Mouse (Mus musculus): Measurements from ENCODE around the gene Tmem121b. TPM values are rescaled to one million over a fixed set of nuclear protein-coding genes. Genes with fewer than 3 reads are reported as not detected.

Tmem121b gene
- polyA plus RNA-seq, 1 experiment from 2014 or later = 0.17 TPM

- H3K4me3 ChIP-seq = no peak overlapping the region
- H3K4me2 ChIP-seq = no peak overlapping the region
- H3K27ac ChIP-seq = no peak overlapping the region
- H3K27me3 ChIP-seq = no peaks in the 10 kb centered on the region
- no peaks in the 10 kb centered on the region for H3K4me1 ChIP-seq
- ATAC-seq (ENCODE audit: borderline replicate concordance, extremely low read depth, low FRiP score, low TSS enrichment) = no peak
- WGBS = 77% methylated on average over 5 of the region's 5 CpGs
- H3K36me3 ChIP-seq = peaks cover 8% of the 10 kb centered on the region
- no peaks in the 10 kb centered on the region for H3K9me3 ChIP-seq
- no peak overlapping the region for H3K9ac ChIP-seq
These were observed 23.7 kb upstream of the Tmem121b start for GRCm38 (mm10) chr6:120517311-120517710.

- ATAC-seq (ENCODE audit: borderline replicate concordance, extremely low read depth, low FRiP score, low TSS enrichment) = no peak
- H3K27ac ChIP-seq = no peak overlapping the region
- no peaks in the 10 kb centered on the region for H3K27me3 ChIP-seq
- H3K9ac ChIP-seq = no peak overlapping the region
- H3K4me1 ChIP-seq = no peaks in the 10 kb centered on the region
- H3K9me3 ChIP-seq = no peaks in the 10 kb centered on the region
- no peak overlapping the region for H3K4me2 ChIP-seq
- 67% methylated on average over 6 of the region's 6 CpGs for WGBS
- H3K36me3 ChIP-seq = peaks cover 4% of the 10 kb centered on the region
- H3K4me3 ChIP-seq = no peak overlapping the region
These were observed 23.3 kb upstream of the Tmem121b start for GRCm38 (mm10) chr6:120516879-120517278.

DNA sequence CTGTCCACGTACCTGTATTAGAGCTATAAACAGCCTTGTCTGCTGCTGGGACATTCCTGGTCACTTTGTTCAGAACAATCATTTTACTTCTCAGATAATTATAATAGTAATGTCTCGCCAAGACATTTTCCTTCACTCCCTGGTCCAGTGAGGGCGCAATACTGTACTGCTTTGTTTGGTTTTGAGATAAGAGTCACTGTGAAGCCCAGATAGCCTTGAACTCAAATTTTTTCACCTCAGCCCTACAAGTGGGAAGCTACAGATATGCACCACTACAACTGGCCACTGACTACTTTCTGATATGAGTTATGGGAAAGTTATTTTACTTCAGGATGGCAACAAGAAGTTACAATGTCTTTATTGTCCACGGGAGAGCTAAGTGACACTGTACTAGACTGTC, 22.8 kb upstream of the Tmem121b start:
- no peak overlapping the region for H3K4me3 ChIP-seq
- H3K9ac ChIP-seq = no peak overlapping the region
- no peaks in the 10 kb centered on the region for H3K4me1 ChIP-seq
- no peak overlapping the region for H3K27ac ChIP-seq
- H3K9me3 ChIP-seq = no peaks in the 10 kb centered on the region
- 0 out of 2 replicates have a peak, but pooled peaks cover 8% of the 10 kb centered on the region for H3K36me3 ChIP-seq
- no peaks in the 10 kb centered on the region for H3K27me3 ChIP-seq
- WGBS = 72% methylated on average over 4 of the region's 4 CpGs
- H3K4me2 ChIP-seq = no peak overlapping the region
- ATAC-seq (ENCODE audit: borderline replicate concordance, extremely low read depth, low FRiP score, low TSS enrichment) = no peak

DNA sequence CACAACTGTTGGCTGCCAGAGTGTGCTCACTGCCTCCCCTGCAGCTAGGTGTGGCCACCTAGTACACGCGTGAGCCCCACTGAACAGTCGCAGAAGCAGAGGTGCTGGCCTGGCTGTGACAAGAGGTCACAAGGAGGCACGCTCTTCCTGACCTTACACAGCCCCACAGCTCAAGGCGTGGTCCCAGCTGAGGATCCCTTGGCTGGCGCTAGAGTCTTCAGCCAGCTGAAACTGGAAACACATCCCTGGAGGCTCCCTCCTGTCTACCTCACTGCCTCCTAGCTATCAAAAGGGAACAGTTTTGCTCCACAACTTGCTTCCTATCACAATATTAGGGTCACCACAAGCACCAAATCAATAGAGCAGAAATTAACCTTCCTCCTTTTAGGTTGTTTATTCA, 17.6 kb upstream of the Tmem121b start:
- Histone ChIP-seq H3K27me3 (no peaks in the 10 kb centered on the region), H3K4me3 (no peak overlapping the region), H3K36me3 (peaks cover 16% of the 10 kb centered on the region; the same call in 1 of the 2 replicates), H3K4me1 (no peaks in the 10 kb centered on the region), H3K27ac (no peak overlapping the region), H3K9me3 (no peaks in the 10 kb centered on the region), H3K9ac (no peak overlapping the region), H3K4me2 (no peak overlapping the region)
- 82% methylated on average over 6 of the region's 6 CpGs for WGBS
- no peak for ATAC-seq (ENCODE audit: borderline replicate concordance, extremely low read depth, low FRiP score, low TSS enrichment)

DNA sequence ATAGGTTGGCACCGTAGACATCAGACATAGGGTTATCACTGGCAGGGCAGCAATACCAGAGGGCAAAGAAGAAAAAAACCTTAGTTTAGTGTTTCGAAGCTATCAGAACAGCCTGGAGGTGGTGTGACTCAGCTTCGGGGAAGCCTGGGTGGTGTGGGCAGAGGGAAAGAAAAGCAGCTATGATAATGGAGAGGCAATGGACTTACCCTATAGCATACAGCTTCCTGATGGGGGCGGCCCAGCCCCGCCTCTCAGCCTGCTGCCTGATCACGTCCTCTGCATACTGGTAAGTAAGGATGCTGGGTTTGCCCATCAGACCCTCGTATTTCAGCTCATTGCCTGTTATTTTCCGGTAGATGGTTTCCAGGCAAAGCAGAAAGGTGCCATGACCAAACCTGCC, 16.8 kb upstream of the Tmem121b start:
- no peak for ATAC-seq (ENCODE audit: borderline replicate concordance, extremely low read depth, low FRiP score, low TSS enrichment)
- WGBS = 87% methylated on average over 8 of the region's 8 CpGs
- Histone ChIP-seq H3K4me3 (no peak overlapping the region), H3K9ac (no peak overlapping the region), H3K9me3 (no peaks in the 10 kb centered on the region), H3K4me1 (no peaks in the 10 kb centered on the region), H3K36me3 (peaks cover 16% of the 10 kb centered on the region; the same call in 1 of the 2 replicates), H3K4me2 (no peak overlapping the region), H3K27ac (no peak overlapping the region), H3K27me3 (no peaks in the 10 kb centered on the region)

GRCm38 (mm10) chr6:120509975-120510374, 16.4 kb upstream of the Tmem121b start:
- H3K27ac ChIP-seq = no peak overlapping the region
- no peaks in the 10 kb centered on the region for H3K4me1 ChIP-seq
- WGBS = 74% methylated on average over 7 of the region's 7 CpGs
- no peaks in the 10 kb centered on the region for H3K27me3 ChIP-seq
- H3K4me2 ChIP-seq = no peak overlapping the region
- peaks cover 16% of the 10 kb centered on the region; the same call in 1 of the 2 replicates for H3K36me3 ChIP-seq
- no peak for ATAC-seq (ENCODE audit: borderline replicate concordance, extremely low read depth, low FRiP score, low TSS enrichment)
- no peak overlapping the region for H3K4me3 ChIP-seq
- H3K9ac ChIP-seq = no peak overlapping the region
- no peaks in the 10 kb centered on the region for H3K9me3 ChIP-seq

DNA sequence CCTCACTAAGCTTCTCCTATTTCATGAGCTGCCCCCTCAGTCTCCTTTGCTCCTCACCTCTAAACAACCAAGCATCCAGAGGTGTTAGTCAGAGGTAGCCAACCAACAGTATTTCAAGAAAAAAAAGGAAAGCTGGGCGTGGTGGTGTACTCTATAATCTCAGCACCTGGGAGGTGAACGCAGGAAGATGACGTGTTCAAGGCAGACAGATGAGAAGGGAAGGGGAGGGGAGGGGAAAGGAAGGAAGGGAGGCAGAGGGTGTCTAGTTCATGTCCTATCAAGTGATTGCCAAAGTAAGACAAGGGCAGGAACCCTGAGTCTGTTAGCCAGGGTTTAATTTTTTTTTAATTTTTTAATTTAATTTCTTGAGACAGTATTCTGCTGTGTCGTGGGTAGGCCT, 15.0 kb upstream of the Tmem121b start:
- Histone ChIP-seq H3K36me3 (peaks cover 16% of the 10 kb centered on the region; the same call in 1 of the 2 replicates), H3K27ac (no peak overlapping the region), H3K4me3 (no peak overlapping the region), H3K4me1 (no peaks in the 10 kb centered on the region), H3K27me3 (no peaks in the 10 kb centered on the region), H3K9ac (no peak overlapping the region), H3K9me3 (no peaks in the 10 kb centered on the region), H3K4me2 (no peak overlapping the region)
- 77% methylated on average over 4 of the region's 4 CpGs for WGBS
- ATAC-seq (ENCODE audit: borderline replicate concordance, extremely low read depth, low FRiP score, low TSS enrichment) = no peak

GRCm38 (mm10) chr6:120505531-120505930, 11.9 kb upstream of the Tmem121b start:
- Histone ChIP-seq H3K27me3 (no peaks in the 10 kb centered on the region), H3K9me3 (no peaks in the 10 kb centered on the region), H3K4me2 (no peak overlapping the region), H3K4me3 (no peak overlapping the region), H3K4me1 (no peaks in the 10 kb centered on the region), H3K36me3 (peaks cover 9% of the 10 kb centered on the region; the same call in 1 of the 2 replicates), H3K9ac (no peak overlapping the region), H3K27ac (no peak overlapping the region)
- no peak; the same call in 1 of the 2 replicates for ATAC-seq (ENCODE audit: borderline replicate concordance, extremely low read depth, low FRiP score, low TSS enrichment)
- 69% methylated on average over 4 of the region's 4 CpGs for WGBS

DNA sequence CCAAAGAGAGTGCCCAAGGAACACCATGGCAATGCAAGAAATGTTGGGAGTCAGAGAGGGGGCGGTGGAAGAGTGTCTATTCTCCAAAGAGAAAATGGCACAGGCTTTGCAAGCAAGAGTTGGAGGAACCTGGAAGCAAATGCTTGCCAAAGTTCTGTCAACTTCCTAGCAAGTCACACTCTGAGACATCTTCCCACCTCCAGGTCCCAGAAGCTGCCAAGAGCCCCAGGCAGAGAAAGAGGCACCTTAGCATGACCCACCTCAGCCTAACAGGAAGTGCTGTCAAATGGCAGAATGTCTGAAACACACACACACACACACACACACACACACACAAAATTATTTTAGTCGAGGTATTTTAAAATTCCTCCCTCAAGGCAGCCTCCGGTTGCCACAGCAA, 10.4 kb upstream of the Tmem121b start:
- Histone ChIP-seq H3K4me1 (no peaks in the 10 kb centered on the region), H3K9me3 (no peaks in the 10 kb centered on the region), H3K4me3 (no peak overlapping the region), H3K27ac (no peak overlapping the region), H3K4me2 (no peak overlapping the region), H3K36me3 (no peaks in the 10 kb centered on the region), H3K9ac (no peak overlapping the region), H3K27me3 (no peaks in the 10 kb centered on the region)
- no peak for ATAC-seq (ENCODE audit: borderline replicate concordance, extremely low read depth, low FRiP score, low TSS enrichment)
- 66% methylated on average over 3 of the region's 3 CpGs for WGBS

GRCm38 (mm10) chr6:120496544-120496943, 2.9 kb upstream of the Tmem121b start:
- peaks cover 28% of the 10 kb centered on the region for H3K4me1 ChIP-seq
- no peak overlapping the region for H3K9ac ChIP-seq
- WGBS = 40% methylated on average over 3 of the region's 3 CpGs
- peaks cover 37% of the 10 kb centered on the region for H3K27me3 ChIP-seq
- no peak overlapping the region for H3K27ac ChIP-seq
- no peaks in the 10 kb centered on the region for H3K9me3 ChIP-seq
- H3K4me3 ChIP-seq = no peak overlapping the region
- H3K36me3 ChIP-seq = no peaks in the 10 kb centered on the region
- ATAC-seq (ENCODE audit: borderline replicate concordance, extremely low read depth, low FRiP score, low TSS enrichment) = no peak
- H3K4me2 ChIP-seq = no peak overlapping the region

DNA sequence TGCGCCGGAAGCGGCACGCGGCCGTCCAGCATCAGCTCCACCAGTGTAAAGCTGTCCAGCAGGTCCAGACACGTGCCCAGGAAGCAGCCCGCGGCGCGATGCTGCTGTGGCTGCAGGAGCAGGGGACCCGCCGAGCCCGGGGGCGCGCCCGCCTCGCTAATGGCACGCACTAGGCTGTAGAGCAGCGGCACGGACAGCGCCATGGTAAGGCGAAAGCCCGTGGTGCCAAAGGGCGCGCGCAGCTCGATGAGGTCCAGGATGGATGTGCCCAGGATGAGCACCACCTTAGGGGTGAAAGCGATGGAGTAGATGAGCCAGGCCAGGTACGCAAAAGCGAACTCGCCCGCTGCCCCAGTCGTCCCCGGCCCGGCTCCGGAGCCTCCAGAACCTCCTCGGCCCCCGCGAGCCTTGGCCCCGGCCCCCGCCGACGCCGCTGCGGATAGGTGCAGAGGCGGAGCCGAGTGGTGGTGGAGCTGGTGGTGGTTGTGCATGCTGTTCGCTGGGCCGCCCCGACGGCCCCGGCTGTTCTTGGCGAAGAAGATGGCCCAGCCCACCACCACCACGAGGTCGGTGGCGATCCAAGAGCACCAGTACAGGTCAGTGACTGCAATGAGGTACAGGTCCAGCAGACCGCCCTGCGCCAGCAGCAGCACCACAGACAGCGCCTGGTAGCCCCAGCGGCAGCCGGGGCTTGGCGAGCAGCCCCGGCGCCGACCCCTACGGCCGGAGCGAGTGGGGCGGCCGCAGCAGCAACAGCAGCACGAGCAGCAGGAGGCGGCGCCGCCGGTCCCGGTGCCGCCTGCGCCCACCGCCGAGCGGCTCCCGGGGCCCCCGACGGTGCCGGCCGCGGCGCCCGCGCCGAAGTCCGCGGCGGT, 871 bp downstream of the Tmem121b start:
- Histone ChIP-seq H3K27ac (no peak overlapping the region), H3K4me1 (peaks cover 31% of the 10 kb centered on the region), H3K9me3 (no peaks in the 10 kb centered on the region), H3K9ac (peak overlapping the region; percentile 48; the same call in 1 of the 2 replicates), H3K27me3 (peaks cover 45% of the 10 kb centered on the region), H3K36me3 (no peaks in the 10 kb centered on the region), H3K4me2 (peak overlapping the region; percentile 100), H3K4me3 (peak overlapping the region; percentile 64)
- WGBS = under 1% methylated on average over 78 of the region's 95 CpGs
- peak; percentile 35 for ATAC-seq (ENCODE audit: borderline replicate concordance, extremely low read depth, low FRiP score, low TSS enrichment)

DNA sequence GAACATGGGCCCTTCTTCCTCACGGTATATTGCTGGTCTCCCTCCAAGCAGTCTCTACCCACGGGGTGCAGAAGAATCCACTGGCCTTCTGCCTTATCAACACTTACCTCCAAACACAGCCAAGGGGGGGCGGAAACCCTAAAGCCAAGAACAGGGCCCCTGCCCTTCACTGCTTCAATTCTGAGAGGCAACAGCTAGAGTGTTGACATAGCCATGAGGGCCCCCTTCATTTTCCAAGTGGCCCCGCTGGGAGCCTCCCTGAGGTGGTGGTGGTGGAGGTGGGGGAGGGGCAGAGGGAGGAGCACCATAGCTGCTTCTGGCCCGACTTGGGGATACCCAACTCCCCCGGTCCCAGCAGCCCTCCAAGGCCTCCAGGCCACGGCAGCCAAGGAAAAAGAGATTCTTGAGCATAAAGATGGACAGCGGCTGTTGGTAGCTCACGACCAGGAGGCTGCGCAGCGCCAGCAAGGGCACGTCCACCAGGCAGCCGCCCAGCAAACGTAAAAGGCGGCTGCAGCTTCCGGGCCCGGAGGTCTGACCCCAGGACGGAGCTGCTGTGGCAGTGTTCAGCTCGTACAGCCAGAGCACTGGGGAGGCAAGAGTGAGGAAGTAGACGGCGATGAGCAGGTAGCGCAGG, 1.6 kb downstream of the Tmem121b start:
- Histone ChIP-seq H3K9me3 (no peaks in the 10 kb centered on the region), H3K27ac (no peak overlapping the region), H3K27me3 (peaks cover 45% of the 10 kb centered on the region), H3K4me2 (peak overlapping the region; percentile 100), H3K4me1 (peaks cover 31% of the 10 kb centered on the region), H3K4me3 (peak overlapping the region; percentile 64), H3K36me3 (no peaks in the 10 kb centered on the region), H3K9ac (no peak overlapping the region)
- peak; percentile 60 for ATAC-seq (ENCODE audit: borderline replicate concordance, extremely low read depth, low FRiP score, low TSS enrichment)
- 5% methylated on average over 22 of the region's 22 CpGs for WGBS
